In genomic region chr17:25221821-25222503, GRCm38 (mm10) we compare ENCODE assay signal across 8 mouse cellular contexts. TPM values are rescaled to one million over a fixed set of nuclear protein-coding genes. Genes with fewer than 3 reads are reported as not detected.
DNase-seq lines count a peak whose midpoint lies in the region; ATAC-seq lines count a peak whose summit lies in the region.

No protein-coding gene starts in this region.

- peak overlapping the region; percentile 23 for H3K4me3 ChIP-seq in forebrain, embryonic 16.5 days (replicated peaks; ENCODE audit: low read length)
- peak overlapping the region; percentile 80 for H3K4me3 ChIP-seq in liver, embryonic 12.5 days

- peak; percentile 80 for ATAC-seq in forebrain, embryonic 16.5 days
- peak; percentile 80 for ATAC-seq in liver, embryonic 12.5 days

- 1% methylated on average over 14 of the region's 30 CpGs for WGBS in forebrain, embryonic 16.5 days
- WGBS in liver, embryonic 12.5 days (ENCODE audit: insufficient replicate concordance): under 1% methylated on average over 17 of the region's 30 CpGs

- DNase-seq in ovary, postnatal 14 days (ENCODE audit: low spot score): peak; percentile 39
- no peak for DNase-seq in ovary, postnatal 10 days (ENCODE audit: low spot score)
- DNase-seq in cerebellum, adult 18-20 months: peak; percentile 79 to 84
- peak; percentile 80 for DNase-seq in kidney, adult 18-20 months
- peak; percentile 73 for DNase-seq in naive thymus-derived CD4-positive, alpha-beta T cell, adult 2 months (ENCODE audit: low read depth)
- DNase-seq in testis, postnatal 14 days (ENCODE audit: low spot score): peak; percentile 66

- no peaks in the 10 kb centered on the region for H3K9me3 ChIP-seq in forebrain, embryonic 16.5 days (ENCODE audit: control insufficient read depth, low read length)
- no peaks in the 10 kb centered on the region for H3K9me3 ChIP-seq in liver, embryonic 12.5 days (replicated peaks)

- H3K36me3 ChIP-seq in forebrain, embryonic 16.5 days (ENCODE audit: control insufficient read depth, insufficient read depth): peaks cover 3% of the 10 kb centered on the region
- H3K36me3 ChIP-seq in liver, embryonic 12.5 days: peaks cover 35% of the 10 kb centered on the region

- H3K4me1 ChIP-seq in forebrain, embryonic 16.5 days (replicated peaks; ENCODE audit: control insufficient read depth, insufficient read depth, low read length): peaks cover 7% of the 10 kb centered on the region; the same call in 1 of the 2 replicates
- H3K4me1 ChIP-seq in liver, embryonic 12.5 days: peaks cover 58% of the 10 kb centered on the region

- no peaks in the 10 kb centered on the region for H3K27me3 ChIP-seq in forebrain, embryonic 16.5 days (replicated peaks; ENCODE audit: control insufficient read depth, insufficient read depth, low read length)
- H3K27me3 ChIP-seq in liver, embryonic 12.5 days (replicated peaks): no peaks in the 10 kb centered on the region

- H3K9ac ChIP-seq in forebrain, embryonic 16.5 days (replicated peaks; ENCODE audit: low read depth, low read length): no peak overlapping the region
- peak overlapping the region; percentile 89 for H3K9ac ChIP-seq in liver, embryonic 12.5 days

- no peak overlapping the region for H3K27ac ChIP-seq in forebrain, embryonic 16.5 days (ENCODE audit: low read length)
- peak overlapping the region; percentile 99 for H3K27ac ChIP-seq in liver, embryonic 12.5 days

- H3K4me2 ChIP-seq in forebrain, embryonic 16.5 days (ENCODE audit: low read length): peak overlapping the region; percentile 39
- peak overlapping the region; percentile 89 for H3K4me2 ChIP-seq in liver, embryonic 12.5 days

RNA-seq across cellular contexts. Expression of gene Gnptg, which starts 18.0 kb away (rescaled TPM):
- 83.8 and 99.9 TPM in 2 replicates for polyA plus RNA-seq in forebrain, embryonic 16.5 days (2015; fragmentation: Nextera tagmentation; extraction: Ambion mirVana)
- polyA plus RNA-seq in liver, embryonic 12.5 days (2016; fragmentation: Nextera tagmentation; extraction: Ambion mirVana): 22.2 and 24.4 TPM in 2 replicates

RNA-seq across cellular contexts. Expression of gene Tsr3, which starts 18.0 kb away (rescaled TPM):
- 62.2 and 62.9 TPM in 2 replicates for polyA plus RNA-seq in forebrain, embryonic 16.5 days (2015; fragmentation: Nextera tagmentation; extraction: Ambion mirVana)
- 32.6 and 33.3 TPM in 2 replicates for polyA plus RNA-seq in liver, embryonic 12.5 days (2016; fragmentation: Nextera tagmentation; extraction: Ambion mirVana)

RNA-seq across cellular contexts. Expression of gene Unkl, which starts 33.8 kb away (rescaled TPM):
- polyA plus RNA-seq in forebrain, embryonic 16.5 days (2015; fragmentation: Nextera tagmentation; extraction: Ambion mirVana): 15.0 and 15.2 TPM in 2 replicates
- 15.0 and 17.7 TPM in 2 replicates for polyA plus RNA-seq in liver, embryonic 12.5 days (2016; fragmentation: Nextera tagmentation; extraction: Ambion mirVana)

RNA-seq across cellular contexts. Expression of gene Baiap3, which starts 34.2 kb away (rescaled TPM):
- 7.9 and 22.5 TPM in 2 replicates for polyA plus RNA-seq in forebrain, embryonic 16.5 days (2015; fragmentation: Nextera tagmentation; extraction: Ambion mirVana)
- 0.30 and 0.44 TPM in 2 replicates for polyA plus RNA-seq in liver, embryonic 12.5 days (2016; fragmentation: Nextera tagmentation; extraction: Ambion mirVana)

RNA-seq across cellular contexts. Expression of gene BC003965, which starts 37.6 kb away (rescaled TPM):
- polyA plus RNA-seq in forebrain, embryonic 16.5 days (2015; fragmentation: Nextera tagmentation; extraction: Ambion mirVana): 37.2 and 38.4 TPM in 2 replicates
- 28.8 and 32.1 TPM in 2 replicates for polyA plus RNA-seq in liver, embryonic 12.5 days (2016; fragmentation: Nextera tagmentation; extraction: Ambion mirVana)
